Mouse (Mus musculus) spleen, postnatal 10 days (tissue): ENCODE measurements around the gene Sh3pxd2a.

ENCODE experiments used
- DNase-seq, 2 experiments: peaks; one replicate each; pipeline ENCODE4 v3.0.0; 2021 to 2022; ENCODE audit warnings: low spot score in 2 of 2

Sh3pxd2a gene

GRCm38 (mm10) chr19:47457711-47458503 lies 6.3 kb downstream of the Sh3pxd2a start:
- no peak for DNase-seq

- no peak for DNase-seq
These were observed 8.2 kb downstream of the Sh3pxd2a start for GRCm38 (mm10) chr19:47456021-47456420.

GRCm38 (mm10) chr19:47455001-47455755 lies 9.0 kb downstream of the Sh3pxd2a start:
- DNase-seq = no peak

GRCm38 (mm10) chr19:47454167-47455000 lies 9.8 kb downstream of the Sh3pxd2a start:
- DNase-seq = peak in 1 of 2 experiments; percentile 7

GRCm38 (mm10) chr19:47453352-47453751 lies 10.8 kb downstream of the Sh3pxd2a start:
- no peak for DNase-seq

- no peak for DNase-seq
These were observed 11.5 kb downstream of the Sh3pxd2a start for GRCm38 (mm10) chr19:47452682-47453081.

- DNase-seq = no peak
These were observed 12.0 kb downstream of the Sh3pxd2a start for GRCm38 (mm10) chr19:47452211-47452610.

GRCm38 (mm10) chr19:47451476-47452113 lies 12.6 kb downstream of the Sh3pxd2a start:
- DNase-seq = no peak

GRCm38 (mm10) chr19:47450261-47451137 lies 13.7 kb downstream of the Sh3pxd2a start:
- no peak for DNase-seq

GRCm38 (mm10) chr19:47449513-47450227 lies 14.5 kb downstream of the Sh3pxd2a start:
- no peak for DNase-seq

- DNase-seq = no peak
These were observed 15.5 kb downstream of the Sh3pxd2a start for GRCm38 (mm10) chr19:47448618-47449151.

GRCm38 (mm10) chr19:47446841-47447365 lies 17.3 kb downstream of the Sh3pxd2a start:
- peak in 1 of 2 experiments; percentile 86 for DNase-seq

GRCm38 (mm10) chr19:47446130-47446529 lies 18.1 kb downstream of the Sh3pxd2a start:
- DNase-seq = no peak

GRCm38 (mm10) chr19:47445726-47446125 lies 18.5 kb downstream of the Sh3pxd2a start:
- no peak for DNase-seq

- no peak for DNase-seq
These were observed 19.7 kb downstream of the Sh3pxd2a start for GRCm38 (mm10) chr19:47444488-47444887.

GRCm38 (mm10) chr19:47442294-47442627 lies 21.9 kb downstream of the Sh3pxd2a start:
- no peak for DNase-seq

GRCm38 (mm10) chr19:47441541-47442293 lies 22.5 kb downstream of the Sh3pxd2a start:
- no peak for DNase-seq

GRCm38 (mm10) chr19:47440967-47441366 lies 23.2 kb downstream of the Sh3pxd2a start:
- peak in 1 of 2 experiments; percentile 55 for DNase-seq

GRCm38 (mm10) chr19:47440435-47440803 lies 23.8 kb downstream of the Sh3pxd2a start:
- no peak for DNase-seq
